Mouse (Mus musculus): ENCODE data around the gene Aifm1. TPM values are rescaled to one million over a fixed set of nuclear protein-coding genes. Genes with fewer than 3 reads are reported as not detected.
"Not testable (repeated sequence)": the region's sequence is repeated elsewhere in the genome, so short reads cannot be mapped to it uniquely, and the experiment has no call there.

The Aifm1 gene
- polyA plus RNA-seq, 1 experiment from 2014 or later, result 45.3 TPM

DNA sequence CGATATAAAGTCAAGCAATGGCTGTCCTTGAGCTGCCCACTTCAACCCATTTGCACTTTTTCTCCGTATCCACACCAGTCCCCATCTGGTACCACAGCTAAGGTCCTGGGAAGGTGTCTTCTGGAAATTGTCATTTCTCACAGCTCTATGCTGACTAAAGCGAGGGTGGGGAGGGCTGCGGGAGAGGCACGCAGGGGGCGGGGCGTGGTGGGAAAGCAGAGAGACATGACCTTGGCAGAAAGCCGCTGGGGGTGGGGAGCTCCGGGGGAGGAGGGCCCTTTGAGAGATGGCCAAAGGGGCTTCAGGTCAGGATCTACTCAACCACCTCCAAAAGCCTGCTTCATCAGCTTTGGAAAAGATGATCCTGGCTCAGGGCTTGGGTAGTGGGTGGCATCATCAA, 58.3 kb downstream of the Aifm1 start:
- Histone ChIP-seq H3K27me3 (peaks cover 50% of the 10 kb centered on the region), H3K4me1 (replicated peaks) (0 out of 2 replicates have a peak, but pooled peaks cover 3% of the 10 kb centered on the region), H3K4me3 (replicated peaks) (no peak overlapping the region), H3K27ac (no peak overlapping the region), H3K4me2 (replicated peaks) (no peak overlapping the region), H3K36me3 (no peaks in the 10 kb centered on the region), H3K9ac (replicated peaks) (no peak overlapping the region), H3K9me3 (no peaks in the 10 kb centered on the region)
- no peak for ATAC-seq
- 40% methylated on average over 9 of the region's 9 CpGs for WGBS

DNA sequence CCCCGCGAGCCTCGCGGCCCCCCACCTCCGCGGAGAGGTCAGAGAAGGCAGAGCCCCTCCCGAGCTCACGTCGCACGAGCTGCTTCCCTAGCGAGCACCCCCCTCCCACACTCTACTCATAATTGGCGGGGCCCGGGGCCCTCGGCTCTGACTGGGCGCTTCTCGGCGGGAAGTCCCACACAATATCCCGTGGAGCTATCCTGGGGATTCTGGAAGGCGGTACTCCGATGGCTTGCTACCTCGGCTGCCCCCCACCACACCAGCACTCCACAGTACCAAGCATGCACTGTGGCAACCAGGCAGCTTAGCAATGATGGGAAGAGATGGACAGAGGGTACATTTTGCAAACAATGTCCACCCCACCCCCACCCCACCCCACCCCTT, 58.9 kb downstream of the Aifm1 start:
- 44% methylated on average over 20 of the region's 21 CpGs for WGBS
- Histone ChIP-seq H3K4me3 (replicated peaks) (peak overlapping the region; percentile 38), H3K27me3 (peaks cover 53% of the 10 kb centered on the region), H3K36me3 (no peaks in the 10 kb centered on the region), H3K4me2 (replicated peaks) (peak overlapping the region; percentile 50), H3K27ac (no peak overlapping the region), H3K4me1 (replicated peaks) (peaks cover 7% of the 10 kb centered on the region; the same call in 1 of the 2 replicates), H3K9ac (replicated peaks) (no peak overlapping the region), H3K9me3 (no peaks in the 10 kb centered on the region; the same call in 1 of the 2 replicates)
- peak; percentile 46 for ATAC-seq

DNA sequence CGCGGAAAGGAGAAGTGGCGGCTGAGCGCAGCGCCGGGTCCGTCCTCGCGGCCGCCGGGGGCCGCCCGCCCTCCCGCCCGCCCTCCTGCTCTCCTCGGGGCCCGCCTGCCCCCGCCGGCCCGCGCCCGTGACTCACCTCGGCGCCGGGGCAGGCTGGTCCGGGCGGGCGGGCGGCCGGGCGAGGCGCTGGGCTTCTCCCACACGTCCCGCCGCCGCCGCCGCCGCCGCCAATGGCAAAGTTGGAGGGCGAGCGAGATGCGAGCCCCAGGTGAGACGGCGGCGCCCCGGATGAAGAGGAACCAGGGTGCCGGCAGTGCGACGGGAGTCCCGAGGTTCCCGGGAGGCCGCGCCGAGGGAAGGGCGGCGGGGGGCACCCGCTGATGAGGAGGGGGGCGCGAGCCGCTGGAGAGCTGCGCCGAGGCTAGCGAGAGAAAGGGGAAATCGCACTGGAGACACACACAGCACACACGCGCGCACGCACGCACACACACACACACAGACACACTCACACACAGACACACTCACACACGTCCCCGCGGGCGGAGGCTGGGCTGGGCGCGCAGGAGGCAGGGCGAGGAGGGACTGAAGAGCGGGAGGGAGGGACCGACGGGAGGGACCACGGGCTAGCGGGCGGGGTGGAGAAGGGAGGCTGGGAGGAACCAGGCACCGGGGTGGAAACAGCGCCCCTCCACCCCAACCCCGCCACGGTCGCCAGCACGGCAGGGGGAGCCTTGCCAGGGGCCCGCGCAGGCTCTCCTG, 59.4 kb downstream of the Aifm1 start:
- peaks cover 8% of the 10 kb centered on the region; the same call in 1 of the 2 replicates for H3K4me1 ChIP-seq (replicated peaks)
- peak overlapping the region; percentile 38 for H3K4me3 ChIP-seq (replicated peaks)
- H3K9ac ChIP-seq (replicated peaks), result no peak overlapping the region
- H3K9me3 ChIP-seq, result no peaks in the 10 kb centered on the region; the same call in 1 of the 2 replicates
- peak; percentile 67 for ATAC-seq
- WGBS, result 26% methylated on average over 39 of the region's 91 CpGs
- no peaks in the 10 kb centered on the region for H3K36me3 ChIP-seq
- H3K27ac ChIP-seq, result no peak overlapping the region
- peaks cover 53% of the 10 kb centered on the region for H3K27me3 ChIP-seq
- peak overlapping the region; percentile 50 for H3K4me2 ChIP-seq (replicated peaks)

DNA sequence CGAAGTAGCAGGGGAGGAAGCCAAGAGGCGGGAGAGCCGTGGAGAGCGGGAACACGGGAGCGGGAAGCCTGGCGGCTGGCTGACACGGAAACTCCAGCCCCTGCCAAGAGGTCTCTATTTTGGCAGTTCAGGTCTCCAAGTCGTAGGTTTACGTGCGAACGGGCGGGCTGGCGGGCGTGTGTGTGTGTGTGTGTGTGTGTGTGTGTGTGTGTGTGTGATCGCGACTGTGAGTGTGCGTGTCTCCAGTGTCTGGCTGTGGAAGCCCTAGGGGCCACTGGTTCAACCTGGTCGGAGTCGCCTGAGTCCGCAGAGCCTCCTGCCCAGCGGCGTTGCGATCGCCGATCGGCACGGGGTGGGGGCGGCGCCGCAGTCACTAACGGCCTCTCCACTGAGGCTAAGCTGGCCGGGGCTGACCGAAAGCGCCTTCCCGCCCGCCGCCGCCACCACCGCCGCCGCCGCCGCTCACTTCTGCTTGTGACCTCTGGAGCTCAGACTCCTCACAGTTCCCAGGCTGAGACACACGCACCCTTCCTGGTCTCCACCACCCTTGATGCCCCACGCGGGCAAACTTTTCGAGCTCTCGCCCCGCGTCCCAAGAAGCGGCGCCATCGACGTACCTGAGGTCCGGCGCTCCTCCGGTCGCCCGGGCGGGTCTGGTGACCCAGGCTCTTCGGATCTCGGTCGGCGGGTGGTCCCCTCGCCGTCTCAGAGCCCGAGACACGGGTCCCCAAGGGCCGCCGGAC, 60.3 kb downstream of the Aifm1 start:
- Histone ChIP-seq H3K9me3 (no peaks in the 10 kb centered on the region; the same call in 1 of the 2 replicates), H3K4me3 (replicated peaks) (peak overlapping the region; percentile 38), H3K36me3 (no peaks in the 10 kb centered on the region), H3K4me2 (replicated peaks) (peak overlapping the region; percentile 50), H3K27me3 (peaks cover 53% of the 10 kb centered on the region), H3K9ac (replicated peaks) (no peak overlapping the region), H3K4me1 (replicated peaks) (peaks cover 8% of the 10 kb centered on the region; the same call in 1 of the 2 replicates), H3K27ac (no peak overlapping the region)
- WGBS, result 22% methylated on average over 51 of the region's 71 CpGs
- ATAC-seq, result peak; percentile 52; the same call in 1 of the 2 replicates

DNA sequence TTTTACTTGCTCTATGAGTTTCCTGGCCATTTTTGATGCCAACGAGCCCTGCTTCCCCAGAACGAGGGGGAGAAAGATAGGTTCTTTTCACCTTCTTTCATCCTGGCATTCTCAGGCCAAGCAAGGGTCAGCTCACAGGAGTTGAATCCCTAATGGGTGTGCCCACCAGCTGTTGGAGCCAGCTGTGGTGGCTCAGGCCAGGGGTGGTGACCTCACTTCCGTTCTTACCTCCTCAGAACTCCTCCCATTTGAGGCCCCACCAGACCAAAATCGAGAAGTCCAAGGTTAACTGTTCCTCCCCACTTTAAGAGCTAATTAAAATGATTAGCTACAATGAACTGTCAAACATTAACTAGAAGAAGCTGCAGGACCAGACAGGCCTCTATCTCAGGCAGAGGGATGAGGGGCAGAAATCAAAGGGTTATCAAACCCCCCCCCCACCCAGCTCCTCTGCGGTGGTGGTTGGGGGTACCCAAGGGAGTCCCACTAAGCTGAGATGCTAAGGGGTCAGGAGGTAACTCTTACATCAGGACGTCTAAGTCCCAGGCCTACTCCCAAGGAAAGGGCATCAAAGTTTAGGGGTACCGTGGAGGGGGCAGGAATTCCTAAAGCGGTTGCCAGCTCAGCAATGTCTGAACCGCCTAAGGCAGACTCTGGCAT, 61.0 kb downstream of the Aifm1 start:
- peak; percentile 5; the same call in 1 of the 2 replicates for ATAC-seq
- 42% methylated on average over 9 of the region's 9 CpGs for WGBS
- Histone ChIP-seq H3K4me1 (replicated peaks) (peaks cover 8% of the 10 kb centered on the region; the same call in 1 of the 2 replicates), H3K27me3 (peaks cover 53% of the 10 kb centered on the region), H3K27ac (no peak overlapping the region), H3K9ac (replicated peaks) (no peak overlapping the region), H3K4me2 (replicated peaks) (peak overlapping the region; percentile 50), H3K36me3 (no peaks in the 10 kb centered on the region), H3K9me3 (no peaks in the 10 kb centered on the region; the same call in 1 of the 2 replicates), H3K4me3 (replicated peaks) (peak overlapping the region; percentile 38; the same call in 1 of the 2 replicates)

DNA sequence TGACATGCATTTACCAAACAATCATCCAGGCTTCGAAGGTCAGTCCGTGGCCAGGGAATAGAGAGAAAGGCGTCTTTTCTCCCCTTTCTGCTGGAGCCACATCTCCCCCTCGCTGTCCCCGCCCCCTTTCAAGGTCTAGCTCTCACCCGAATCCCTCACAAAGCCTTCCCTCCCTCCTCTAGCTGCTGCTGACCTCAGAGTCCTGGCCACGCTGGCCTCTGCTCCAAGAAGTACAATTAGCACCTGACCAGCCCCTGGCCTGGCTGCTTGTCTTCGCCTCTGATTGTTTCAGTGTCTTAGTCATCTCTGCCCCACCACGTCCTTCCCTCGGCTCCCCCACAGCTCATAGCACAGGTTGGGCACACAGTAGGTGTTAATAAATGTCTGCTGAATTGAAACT, 63.7 kb downstream of the Aifm1 start:
- H3K27me3 ChIP-seq, result peaks cover 35% of the 10 kb centered on the region
- H3K9ac ChIP-seq (replicated peaks), result no peak overlapping the region
- no peaks in the 10 kb centered on the region for H3K36me3 ChIP-seq
- no peak overlapping the region for H3K27ac ChIP-seq
- peaks cover 8% of the 10 kb centered on the region; the same call in 1 of the 2 replicates for H3K4me1 ChIP-seq (replicated peaks)
- ATAC-seq, result no peak
- WGBS, result 27% methylated on average over 10 of the region's 10 CpGs
- H3K9me3 ChIP-seq, result no peaks in the 10 kb centered on the region; the same call in 1 of the 2 replicates
- H3K4me3 ChIP-seq (replicated peaks), result no peak overlapping the region
- H3K4me2 ChIP-seq (replicated peaks), result no peak overlapping the region

DNA sequence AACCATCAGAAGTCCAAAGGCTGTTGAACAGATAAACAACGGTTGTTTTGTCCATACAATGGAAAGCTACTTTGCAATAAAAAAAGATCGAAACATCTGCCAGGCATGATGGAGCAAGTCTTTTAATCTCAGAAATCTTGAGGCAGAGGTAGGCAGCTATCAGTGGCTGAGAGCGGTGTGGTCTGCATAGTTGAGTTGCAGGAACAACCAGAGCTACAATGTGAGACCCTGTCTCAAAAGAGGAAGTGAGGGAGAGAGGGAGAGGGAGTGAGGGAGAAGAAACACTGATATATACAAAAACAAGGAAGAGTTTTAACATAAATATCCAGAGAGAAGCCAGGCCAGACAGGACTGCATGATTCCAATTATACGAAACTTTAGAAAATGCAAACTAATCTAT, 68.7 kb downstream of the Aifm1 start:
- no peak overlapping the region for H3K4me3 ChIP-seq (replicated peaks)
- ATAC-seq, result no peak
- no peaks in the 10 kb centered on the region; the same call in 1 of the 2 replicates for H3K9me3 ChIP-seq
- no peak overlapping the region for H3K9ac ChIP-seq (replicated peaks)
- WGBS, result 91% methylated on average over 4 of the region's 4 CpGs
- H3K4me2 ChIP-seq (replicated peaks), result no peak overlapping the region
- H3K27ac ChIP-seq, result no peak overlapping the region
- 0 out of 2 replicates have a peak, but pooled peaks cover 1% of the 10 kb centered on the region for H3K27me3 ChIP-seq
- no peaks in the 10 kb centered on the region for H3K36me3 ChIP-seq
- peaks cover 2% of the 10 kb centered on the region; the same call in 1 of the 2 replicates for H3K4me1 ChIP-seq (replicated peaks)

DNA sequence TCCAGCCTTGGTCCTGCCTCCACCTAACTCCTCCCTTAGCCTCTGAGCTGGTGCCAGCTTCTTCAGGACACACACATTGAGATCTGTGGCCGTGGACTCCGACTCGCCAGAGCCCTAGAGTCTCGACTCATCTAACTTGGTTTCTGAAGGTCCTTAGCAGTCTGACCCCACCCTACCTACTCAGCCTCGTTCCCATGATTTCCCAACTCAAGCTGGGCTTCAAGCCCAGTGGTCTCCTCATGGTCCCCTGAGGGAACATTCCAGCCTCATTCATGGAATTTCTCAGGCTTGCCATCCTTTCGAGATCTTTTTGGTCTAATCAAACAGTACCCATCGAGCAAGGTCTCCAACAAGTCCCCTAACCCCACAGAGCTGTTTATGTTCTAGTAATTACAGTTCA, 71.4 kb downstream of the Aifm1 start:
- ATAC-seq, result no peak
- H3K4me1 ChIP-seq (replicated peaks), result no peaks in the 10 kb centered on the region
- no peak overlapping the region for H3K4me2 ChIP-seq (replicated peaks)
- 86% methylated on average over 7 of the region's 7 CpGs for WGBS
- no peak overlapping the region for H3K27ac ChIP-seq
- H3K9ac ChIP-seq (replicated peaks), result no peak overlapping the region
- no peaks in the 10 kb centered on the region for H3K9me3 ChIP-seq
- H3K36me3 ChIP-seq, result no peaks in the 10 kb centered on the region
- no peak overlapping the region for H3K4me3 ChIP-seq (replicated peaks)
- no peaks in the 10 kb centered on the region for H3K27me3 ChIP-seq

DNA sequence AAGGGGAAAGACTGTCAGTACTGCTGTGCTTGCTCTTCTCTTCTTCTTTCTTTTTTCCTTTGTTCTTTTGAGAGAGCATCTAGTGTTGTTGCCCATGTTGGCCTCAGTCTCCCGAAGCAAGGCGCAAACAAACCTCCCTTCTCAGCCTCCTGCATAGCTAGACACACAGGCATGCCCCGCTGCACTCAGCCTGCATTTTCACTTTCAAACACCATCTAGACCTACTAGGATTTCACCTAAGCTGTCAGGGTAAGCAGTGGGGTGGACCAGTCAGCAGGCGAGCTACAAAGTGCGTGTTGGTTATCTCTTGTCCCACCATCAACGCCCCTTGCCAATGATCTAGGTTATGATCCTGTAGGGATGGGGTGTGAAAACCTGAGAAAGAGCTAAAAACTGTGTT, 71.8 kb downstream of the Aifm1 start:
- H3K4me2 ChIP-seq (replicated peaks), result no peak overlapping the region
- ATAC-seq, result no peak
- no peaks in the 10 kb centered on the region for H3K4me1 ChIP-seq (replicated peaks)
- H3K27me3 ChIP-seq, result no peaks in the 10 kb centered on the region
- H3K4me3 ChIP-seq (replicated peaks), result no peak overlapping the region
- no peak overlapping the region for H3K27ac ChIP-seq
- H3K9me3 ChIP-seq, result no peaks in the 10 kb centered on the region
- no peaks in the 10 kb centered on the region for H3K36me3 ChIP-seq
- H3K9ac ChIP-seq (replicated peaks), result no peak overlapping the region
- WGBS, result 86% methylated on average over 6 of the region's 6 CpGs

DNA sequence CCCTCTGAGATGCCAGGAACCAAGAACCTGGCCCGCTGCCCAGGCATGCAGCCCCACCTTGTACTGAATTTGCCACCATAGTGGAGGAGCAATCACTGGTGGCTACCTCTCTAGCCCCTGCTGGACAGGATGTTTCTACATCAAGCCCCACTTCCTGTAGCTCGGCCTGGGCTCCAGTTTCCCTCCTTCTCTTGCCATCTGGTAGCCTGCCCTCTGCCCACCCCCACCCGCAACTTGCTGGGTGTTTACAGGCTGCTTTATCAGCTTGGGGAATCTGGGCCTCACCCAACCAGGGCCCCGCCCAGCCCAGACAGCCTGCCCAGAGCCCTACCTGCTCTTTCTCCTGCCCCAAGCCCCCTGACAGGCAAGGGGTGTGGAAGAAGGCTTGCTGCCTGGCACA, 74.3 kb downstream of the Aifm1 start:
- Histone ChIP-seq H3K36me3 (no peaks in the 10 kb centered on the region), H3K9ac (replicated peaks) (no peak overlapping the region), H3K4me1 (replicated peaks) (no peaks in the 10 kb centered on the region), H3K27ac (no peak overlapping the region), H3K4me2 (replicated peaks) (no peak overlapping the region), H3K4me3 (replicated peaks) (no peak overlapping the region), H3K9me3 (no peaks in the 10 kb centered on the region), H3K27me3 (no peaks in the 10 kb centered on the region)
- ATAC-seq, result no peak
- WGBS, result 82% methylated on average over 4 of the region's 4 CpGs

DNA sequence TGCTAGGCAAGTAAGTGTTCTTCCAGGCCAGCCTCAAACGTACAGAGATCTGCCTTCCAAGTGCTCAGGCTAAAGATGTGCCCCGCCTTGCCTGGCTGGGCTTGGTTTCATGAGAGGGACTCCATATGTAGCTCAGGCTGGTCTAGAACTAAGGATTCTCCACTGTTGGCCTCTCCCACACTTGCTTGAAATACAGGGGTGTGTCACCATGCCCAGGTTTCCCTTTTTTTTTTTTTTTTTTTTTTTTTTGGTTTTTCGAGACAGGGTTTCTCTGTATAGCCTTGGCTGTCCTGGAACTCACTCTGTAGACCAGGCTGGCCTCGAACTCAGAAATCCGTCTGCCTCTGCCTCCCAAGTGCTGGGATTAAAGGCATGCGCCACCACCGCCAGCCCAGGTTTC, 77.3 kb downstream of the Aifm1 start:
- H3K27me3 ChIP-seq; H3K4me2 ChIP-seq (replicated peaks); H3K9ac ChIP-seq (replicated peaks); H3K4me1 ChIP-seq (replicated peaks); H3K27ac ChIP-seq; H3K9me3 ChIP-seq; ATAC-seq; H3K36me3 ChIP-seq; H3K4me3 ChIP-seq (replicated peaks): not testable (repeated sequence)
- WGBS, result 87% methylated on average over 5 of the region's 7 CpGs

DNA sequence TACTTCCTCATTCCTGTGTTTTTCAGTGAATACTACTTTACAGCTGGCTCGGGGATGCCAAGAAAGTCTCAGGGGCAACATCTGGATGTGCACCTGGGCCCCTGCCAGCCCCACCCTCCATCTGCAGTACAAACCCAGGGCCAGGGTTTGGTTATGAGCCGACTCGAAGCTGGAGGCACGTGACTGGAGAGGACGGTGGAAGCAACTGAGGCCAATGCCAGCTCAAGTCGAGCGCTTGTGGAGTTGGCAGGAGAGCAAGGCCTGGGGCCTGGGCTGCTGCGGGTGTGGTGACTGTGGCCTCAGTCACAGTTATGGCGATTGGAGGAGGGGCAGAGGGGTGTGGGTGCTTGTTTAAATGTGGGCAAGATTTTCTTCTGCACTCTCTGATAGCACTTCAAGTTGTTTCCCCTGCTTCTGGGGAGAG, 77.9 kb downstream of the Aifm1 start:
- Histone ChIP-seq H3K4me3 (replicated peaks) (no peak overlapping the region), H3K27ac (no peak overlapping the region), H3K27me3 (no peaks in the 10 kb centered on the region), H3K4me1 (replicated peaks) (no peaks in the 10 kb centered on the region), H3K9me3 (no peaks in the 10 kb centered on the region), H3K9ac (replicated peaks) (no peak overlapping the region), H3K4me2 (replicated peaks) (no peak overlapping the region), H3K36me3 (no peaks in the 10 kb centered on the region)
- 85% methylated on average over 9 of the region's 9 CpGs for WGBS
- ATAC-seq, result no peak
